Mouse (Mus musculus) CD4-positive, CD25-positive, alpha-beta regulatory T cell, adult 4 months (primary cell): ENCODE results near the gene Cyp2w1. TPM values are rescaled to one million over a fixed set of nuclear protein-coding genes. Genes with fewer than 3 reads are reported as not detected.
A peak's percentile ranks its signal among the peaks of the same experiment; 100 is the strongest.

Experiments used
- ATAC-seq: one replicate; pipeline ENCODE4 v1.8.0; 2017
- polyA plus RNA-seq, 2 experiments: library from polyadenylated mRNA; unstranded; fragments of 100-300 nt; shearing (Covaris generic); gene quantifications; one replicate each; pipeline ENCODE4 v1.2.1; 2017

Gene Cyp2w1
- polyA plus RNA-seq, 2 experiments from 2014 or later = not detected

- no peak for ATAC-seq
These were observed 13.4 kb downstream of the Cyp2w1 start for GRCm38 (mm10) chr5:139365827-139366226.

DNA sequence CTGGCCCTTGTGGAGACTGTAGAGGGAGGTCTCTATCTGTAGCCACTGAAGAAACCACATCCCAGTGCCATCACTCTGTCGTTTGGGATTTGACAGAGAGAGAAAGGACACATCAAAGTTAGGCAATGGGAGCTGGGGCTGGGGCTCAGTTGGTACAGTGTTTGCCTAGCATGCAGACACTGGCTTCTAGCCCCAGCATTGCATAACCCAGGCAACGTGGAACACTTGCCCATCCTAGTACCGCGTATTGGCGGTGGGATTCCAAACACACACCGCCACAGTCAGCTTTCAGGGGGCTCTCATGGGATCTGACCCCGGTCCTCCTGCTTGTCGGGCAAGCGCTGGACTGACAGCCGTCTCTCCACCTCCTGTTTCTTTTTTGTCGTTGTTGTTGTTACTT is 14.1 kb downstream of the Cyp2w1 start:
- no peak for ATAC-seq

GRCm38 (mm10) chr5:139367884-139368458 is 15.6 kb downstream of the Cyp2w1 start:
- no peak for ATAC-seq

GRCm38 (mm10) chr5:139368638-139369320 is 16.4 kb downstream of the Cyp2w1 start:
- no peak for ATAC-seq

DNA sequence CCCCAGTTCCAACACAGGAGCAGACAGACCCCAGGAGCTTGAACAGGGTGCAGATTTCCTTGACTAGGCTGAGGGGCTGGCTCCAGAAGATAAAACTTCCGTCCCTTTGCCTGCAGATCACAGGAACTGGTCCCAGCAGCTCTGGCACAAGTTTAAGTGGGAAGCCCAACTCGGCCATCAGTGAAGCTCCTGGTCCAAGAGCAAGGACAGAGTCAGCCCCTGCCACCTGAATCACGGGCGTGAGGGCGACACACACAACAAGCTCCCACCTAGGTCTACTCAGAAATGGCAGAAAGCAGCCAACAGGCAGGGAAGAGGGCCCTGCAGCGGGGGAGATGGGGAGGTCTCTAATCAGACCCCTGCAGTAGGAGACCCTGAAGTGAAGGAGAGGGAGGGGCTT is 17.9 kb downstream of the Cyp2w1 start:
- ATAC-seq = no peak

- ATAC-seq = no peak
These were observed 18.7 kb downstream of the Cyp2w1 start for GRCm38 (mm10) chr5:139371118-139371517.

DNA sequence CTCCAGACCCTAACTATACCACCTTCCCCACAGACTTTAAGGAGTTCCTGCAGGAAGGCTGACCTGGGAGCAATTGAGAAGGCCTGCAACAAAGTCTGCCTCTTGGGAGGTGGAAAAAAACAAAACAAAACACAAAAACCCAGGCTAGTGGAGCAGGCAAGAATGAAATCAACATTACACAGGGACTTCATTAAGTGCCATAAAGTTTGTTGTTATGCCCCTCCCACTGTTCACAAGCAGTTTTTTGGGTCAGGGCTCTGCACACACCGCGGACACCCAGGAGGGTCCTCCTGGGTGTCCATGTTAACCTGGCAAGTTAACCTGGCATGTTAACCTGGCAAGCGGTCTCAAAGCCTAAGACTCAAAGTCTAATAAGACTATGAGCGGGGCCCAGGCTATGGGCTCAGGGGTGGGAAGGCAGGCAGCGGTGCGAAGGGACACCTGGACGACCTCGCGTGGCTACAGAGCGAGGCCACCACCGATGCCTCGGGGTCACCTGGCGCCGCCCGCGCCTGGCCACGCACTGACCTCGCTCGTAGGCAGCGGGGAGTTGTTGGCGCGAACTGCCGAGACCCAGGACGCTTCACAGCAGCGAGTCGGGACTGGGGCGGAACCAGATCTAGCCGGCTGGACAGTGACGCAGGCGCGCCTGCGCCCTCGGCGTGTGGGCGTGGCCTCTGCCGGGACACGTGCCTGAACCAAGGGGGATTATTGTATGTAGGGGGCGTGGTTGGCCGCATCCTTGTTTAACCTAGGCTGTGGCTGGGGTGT is 19.4 kb downstream of the Cyp2w1 start:
- ATAC-seq = peak; percentile 94

DNA sequence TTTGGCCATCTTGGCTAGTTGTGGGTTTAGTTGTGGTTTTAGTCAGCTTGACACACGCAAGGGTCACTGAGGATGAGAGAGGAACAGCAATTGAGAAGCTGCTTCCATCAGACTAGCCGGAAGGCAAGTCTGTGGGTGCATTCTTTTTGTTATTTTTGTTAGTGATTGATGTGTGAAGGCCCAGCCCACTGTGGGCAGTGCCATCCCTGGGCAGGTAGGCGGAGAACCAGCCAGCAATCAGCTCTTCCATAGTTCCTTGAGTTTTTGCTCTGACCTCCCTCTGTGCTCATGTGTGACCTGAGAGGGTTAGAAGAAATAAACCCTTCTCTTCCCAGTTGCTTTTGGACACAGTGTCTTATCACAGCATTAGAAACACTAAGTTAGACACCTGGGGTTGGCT is 20.7 kb downstream of the Cyp2w1 start:
- no peak for ATAC-seq

GRCm38 (mm10) chr5:139373889-139374444 is 21.6 kb downstream of the Cyp2w1 start:
- ATAC-seq = no peak

DNA sequence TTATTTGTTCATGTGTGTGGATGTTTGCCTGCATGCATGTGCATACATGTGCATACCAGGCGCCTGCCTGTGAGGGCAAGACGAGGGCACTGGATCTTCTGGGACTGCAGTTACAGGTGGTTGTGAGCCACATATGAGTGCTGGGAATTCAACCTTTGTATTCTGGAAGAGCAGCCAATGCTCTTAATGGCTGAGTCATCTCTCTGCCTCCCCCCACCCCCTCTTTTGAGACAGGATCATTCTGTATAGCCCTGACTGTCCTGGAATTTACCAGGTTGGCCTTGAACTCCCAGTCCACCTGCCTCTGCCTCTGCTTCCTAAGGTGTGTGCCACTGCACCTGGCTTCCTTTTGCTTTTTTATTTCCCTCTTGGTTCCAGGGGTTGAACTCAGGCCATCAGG is 22.4 kb downstream of the Cyp2w1 start:
- no peak for ATAC-seq

GRCm38 (mm10) chr5:139377468-139378270 is 25.3 kb downstream of the Cyp2w1 start, which contains the start of gene Gpr146:
TSS of gene Gpr146 (plus strand) at chr5:139377697.
- peak; percentile 29 for ATAC-seq

DNA sequence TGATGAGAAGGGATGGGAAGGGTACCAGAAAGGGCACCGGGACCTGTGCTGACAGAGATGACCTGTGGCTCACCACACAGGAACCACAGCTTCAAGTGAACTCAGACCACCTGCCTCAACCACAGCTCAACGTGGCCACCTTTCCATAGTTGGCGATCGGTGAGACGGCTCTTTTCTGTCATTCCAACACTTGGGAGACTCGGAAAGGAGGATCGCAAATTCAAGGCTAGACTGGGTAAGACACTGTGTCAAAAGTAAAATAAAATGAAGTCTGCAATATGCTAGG is 25.8 kb downstream of the Cyp2w1 start:
- no peak for ATAC-seq

GRCm38 (mm10) chr5:139378986-139379629 is 26.7 kb downstream of the Cyp2w1 start:
- no peak for ATAC-seq

- no peak for ATAC-seq
These were observed 27.5 kb downstream of the Cyp2w1 start for GRCm38 (mm10) chr5:139379771-139380384.

GRCm38 (mm10) chr5:139380385-139381248 is 28.2 kb downstream of the Cyp2w1 start:
- ATAC-seq = no peak

DNA sequence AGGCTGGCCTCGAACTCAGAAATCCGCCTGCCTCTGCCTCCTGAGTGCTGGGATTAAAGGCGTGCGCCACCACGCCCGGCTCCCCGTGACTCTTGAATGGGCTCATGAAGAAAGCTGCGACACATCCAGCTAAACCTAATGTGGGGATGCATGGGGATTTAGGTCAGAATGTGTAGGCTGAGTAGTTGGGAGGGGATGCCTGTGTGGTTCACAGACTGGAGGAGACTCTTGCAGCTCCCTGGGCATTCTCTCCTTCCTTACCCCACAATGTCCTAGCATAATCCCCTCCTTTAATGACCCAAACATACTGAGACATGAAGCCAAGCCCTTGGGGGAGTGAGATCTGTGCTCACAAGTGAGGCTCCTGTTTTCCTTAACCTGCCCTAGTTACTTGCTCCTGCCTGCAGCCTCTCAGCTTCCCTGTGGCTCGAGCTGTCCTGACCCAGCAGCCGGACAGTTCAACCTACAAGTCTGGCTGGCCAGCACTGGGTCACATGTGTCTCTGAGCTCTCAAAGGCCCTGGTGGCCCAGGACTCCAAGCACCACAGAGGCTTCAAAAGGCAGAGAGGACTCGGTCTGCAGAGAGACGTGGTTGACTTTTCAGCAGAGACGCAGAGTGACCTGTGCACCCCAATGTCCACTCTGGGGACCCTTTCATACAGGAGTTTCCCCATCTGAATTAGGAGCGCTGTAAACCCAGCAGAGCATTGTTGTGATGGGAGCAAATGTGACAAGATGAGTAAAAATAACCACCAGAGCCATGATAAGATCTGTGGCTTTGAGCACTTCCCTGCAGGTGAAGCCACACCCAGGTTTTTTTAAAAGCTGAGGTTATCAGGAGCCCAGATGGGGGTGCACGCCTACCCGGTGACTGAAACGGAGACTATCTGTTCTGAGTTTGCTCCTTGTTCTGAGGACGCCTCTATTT is 29.4 kb downstream of the Cyp2w1 start:
- ATAC-seq = peak; percentile 74

GRCm38 (mm10) chr5:139382760-139383159 is 30.3 kb downstream of the Cyp2w1 start:
- ATAC-seq = peak; percentile 71

DNA sequence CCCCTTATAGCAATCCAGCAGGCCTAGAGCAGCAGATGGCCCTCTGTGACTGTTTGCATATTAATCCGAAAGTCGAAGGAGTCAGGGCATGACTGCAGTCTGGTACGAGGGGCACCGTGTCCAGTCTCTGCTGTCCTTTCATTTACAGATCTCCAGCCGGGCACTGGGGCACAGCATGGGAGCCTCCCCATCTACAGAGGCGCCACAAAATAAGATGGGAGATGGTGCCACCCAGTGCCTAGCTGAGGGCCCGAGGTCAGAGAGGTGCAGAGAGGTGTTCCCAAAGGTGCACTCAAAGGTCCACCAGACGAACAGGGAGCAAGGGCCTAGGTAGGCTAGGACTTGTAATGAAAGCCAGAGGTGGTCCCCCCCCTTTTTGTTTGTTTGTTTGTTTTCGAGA is 30.8 kb downstream of the Cyp2w1 start:
- no peak for ATAC-seq

DNA sequence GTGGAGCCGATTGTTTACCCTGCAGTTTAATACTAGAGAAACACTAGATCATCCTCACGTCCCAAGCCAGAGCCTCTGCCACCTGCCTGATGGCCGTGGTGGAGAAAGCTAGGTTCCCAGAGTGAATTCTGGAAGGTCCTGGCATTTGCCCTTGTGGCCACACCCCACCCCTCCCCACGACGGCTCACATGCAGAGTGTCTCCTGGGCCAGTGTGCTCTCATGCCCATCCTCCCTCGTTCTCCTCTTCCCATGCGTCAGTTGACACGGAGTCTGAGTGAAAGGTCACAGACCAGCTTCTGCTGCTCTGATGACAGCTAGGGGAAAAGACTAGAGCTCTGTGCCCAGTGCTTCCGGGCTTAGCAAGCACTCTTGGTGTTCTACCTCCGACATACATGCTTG is 32.1 kb downstream of the Cyp2w1 start:
- peak; percentile 30 for ATAC-seq

DNA sequence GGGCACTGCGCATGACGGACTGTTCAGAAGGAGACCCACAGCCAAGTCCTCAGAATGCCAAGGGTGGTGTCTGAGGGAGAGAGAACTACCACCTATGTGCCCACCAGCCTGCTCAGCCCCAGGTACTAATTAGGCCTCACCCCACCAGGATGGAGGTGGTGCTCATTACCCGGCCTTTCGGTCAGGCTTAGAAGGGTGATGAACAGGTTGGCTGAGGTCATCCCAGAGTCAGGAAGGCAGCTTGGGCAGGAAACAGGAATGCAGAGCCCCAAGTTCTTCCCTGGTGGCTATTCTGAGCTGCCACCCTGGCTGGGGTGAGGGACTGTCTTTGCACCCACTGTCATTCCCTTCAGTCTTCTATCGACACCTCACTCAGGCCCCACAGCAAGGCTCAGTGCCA is 33.6 kb downstream of the Cyp2w1 start:
- no peak for ATAC-seq
